ENCODE assay signal across 7 mouse cellular contexts in genomic region chr8:82939912-82940311, GRCm38 (mm10).
DNase-seq lines count a peak whose midpoint lies in the region; ATAC-seq lines count a peak whose summit lies in the region.

No protein-coding gene starts in this region.

- peaks cover 66% of the 10 kb centered on the region for H3K4me1 ChIP-seq in lung, embryonic 15.5 days

- no peaks in the 10 kb centered on the region for H3K36me3 ChIP-seq in lung, embryonic 15.5 days

- peak; percentile 90 for ATAC-seq in lung, embryonic 15.5 days (ENCODE audit: borderline replicate concordance, extremely low read depth, low FRiP score, low TSS enrichment)
- no peak for ATAC-seq in activated CD4-positive, CD25-positive, alpha-beta regulatory T cell, adult 4 months

- no peaks in the 10 kb centered on the region for H3K27me3 ChIP-seq in lung, embryonic 15.5 days

- no peak overlapping the region for H3K9ac ChIP-seq in lung, embryonic 15.5 days

- H3K27ac ChIP-seq in lung, embryonic 15.5 days = peak overlapping the region; percentile 84

- no peak overlapping the region for H3K4me3 ChIP-seq in lung, embryonic 15.5 days

- DNase-seq in urinary bladder, postnatal 14 days (ENCODE audit: low spot score) = peak; percentile 56
- DNase-seq in urinary bladder, postnatal 10 days (ENCODE audit: low spot score) = no peak
- DNase-seq in gastrocnemius, postnatal 10 days = peak; percentile 16
- DNase-seq in kidney, adult 18-20 months = peak; percentile 18
- peak; percentile 37 to 57 for DNase-seq in urinary bladder, postnatal 36 days (ENCODE audit: low spot score in 2 of 2)

- H3K4me2 ChIP-seq in lung, embryonic 15.5 days = no peak overlapping the region

- H3K9me3 ChIP-seq in lung, embryonic 15.5 days = no peaks in the 10 kb centered on the region

- WGBS in lung, embryonic 15.5 days = 13% methylated on average over 6 of the region's 6 CpGs
